Mouse (Mus musculus): ENCODE results near the gene Desi2. TPM values are rescaled to one million over a fixed set of nuclear protein-coding genes. Genes with fewer than 3 reads are reported as not detected.

Desi2 gene
- polyA plus RNA-seq, 1 experiment from 2014 or later: 25.3 TPM

Other genes with a start within 250 kb of the Desi2 start
- 0.34 TPM in 1 of 2 replicates, not detected in the other for gene Catspere2, start 204.0 kb upstream of the Desi2 start, polyA plus RNA-seq (2015; fragmentation: Nextera tagmentation; extraction: Ambion mirVana)
- gene Cox20, start 131.7 kb downstream of the Desi2 start, polyA plus RNA-seq (2015; fragmentation: Nextera tagmentation; extraction: Ambion mirVana): 167 TPM in 2 replicates
- 386 and 418 TPM in 2 replicates for gene Hnrnpu, start 150.4 kb downstream of the Desi2 start, polyA plus RNA-seq (2015; fragmentation: Nextera tagmentation; extraction: Ambion mirVana)
- gene Efcab2, start 218.7 kb downstream of the Desi2 start, polyA plus RNA-seq (2015; fragmentation: Nextera tagmentation; extraction: Ambion mirVana): 4.1 and 5.2 TPM in 2 replicates

Measured in embryonic facial prominence, embryonic 13.5 days (tissue).